Mouse (Mus musculus): ENCODE data around the gene Gm7137.

GRCm38 (mm10) chr10:77753448-77753847 is 34.6 kb downstream of the Gm7137 start:
- no peak; the same call in 1 of the 2 replicates for TF ChIP-seq CTCF (IDR thresholded peaks at IDR 0.05; ENCODE audit: low read depth)
- no peak for TF ChIP-seq EP300 (IDR thresholded peaks at IDR 0.05; ENCODE audit: low read depth)
